Mouse (Mus musculus) embryonic facial prominence, embryonic 14.5 days (tissue): ENCODE measurements around the gene Smlr1. TPM values are rescaled to one million over a fixed set of nuclear protein-coding genes. Genes with fewer than 3 reads are reported as not detected.

Source experiments
- ATAC-seq: fragments of 200-750 bp; cut with Nextera tagmentation; 2 replicates; pipeline ENCODE4 v1.8.0; 2017; ENCODE audit warnings: low read depth, moderate number of reproducible peaks, moderate TSS enrichment
- DNase-seq: peaks from one replicate; pipeline ENCODE4 v3.0.0-alpha.2; 2015; ENCODE audit warnings: low spot score
- H3K27ac ChIP-seq: fragments of 300-500 bp; sonication (generic); replicated peaks from 2 replicates; pipeline ENCODE4 v1.5.1; 2014; ENCODE audit warnings: low read depth, mild to moderate bottlenecking, low read length, moderate library complexity
- H3K27me3 ChIP-seq: fragments of 300-500 bp; sonication (generic); replicated peaks from 2 replicates; pipeline ENCODE4 v1.6.1; 2014; ENCODE audit warnings: low read length; ENCODE audit not compliant: control insufficient read depth, insufficient read depth
- H3K36me3 ChIP-seq: fragments of 300-500 bp; sonication (generic); 2 replicates; pipeline ENCODE4 v1.6.1; 2014; ENCODE audit warnings: low read length, mixed read lengths; ENCODE audit not compliant: control insufficient read depth, insufficient read depth
- H3K4me1 ChIP-seq: fragments of 300-500 bp; sonication (generic); 2 replicates; pipeline ENCODE4 v1.6.1; 2014; ENCODE audit warnings: antibody characterized with exemption, low read length; ENCODE audit not compliant: control insufficient read depth, insufficient read depth
- H3K4me2 ChIP-seq: fragments of 300-500 bp; sonication (generic); 2 replicates; pipeline ENCODE4 v1.6.1; 2014; ENCODE audit warnings: low read depth, mild to moderate bottlenecking, low read length, moderate library complexity, mixed read lengths
- H3K4me3 ChIP-seq: fragments of 300-500 bp; sonication (generic); 2 replicates; pipeline ENCODE4 v1.5.1; 2014; ENCODE audit warnings: low read depth, mild to moderate bottlenecking, low read length
- H3K9ac ChIP-seq: fragments of 300-500 bp; sonication (generic); 2 replicates; pipeline ENCODE4 v1.6.1; 2014; ENCODE audit warnings: low read depth, mild to moderate bottlenecking, low read length, moderate library complexity, mixed read lengths
- H3K9me3 ChIP-seq: fragments of 300-500 bp; sonication (generic); 2 replicates; pipeline ENCODE4 v1.6.1; 2016; ENCODE audit warnings: low read length; ENCODE audit not compliant: control insufficient read depth
- WGBS: fragments of 180-500 bp; shearing (Covaris S2); extraction: QIAGEN DNeasy Blood & Tissue Kit; methylation state at CpG from one replicate; pipeline ENCODE4 v1.1.7; 2014; 5-methylcytosine and 5-hydroxymethylcytosine counted together
- polyA plus RNA-seq: library from polyadenylated mRNA; unstranded; fragments of >200 nt; fragmentation: Nextera tagmentation; extraction: Ambion mirVana; gene quantifications from 2 replicates; pipeline ENCODE4 v1.2.1, GENCODE M21; 2014

Gene Smlr1
- polyA plus RNA-seq, 1 experiment from 2014 or later, result not detected

GRCm38 (mm10) chr10:25538738-25539137 is 2.7 kb upstream of the Smlr1 start:
- H3K27me3 ChIP-seq, result no peaks in the 10 kb centered on the region
- DNase-seq (no peak), ATAC-seq (no peak)
- no peak overlapping the region for H3K27ac ChIP-seq
- WGBS, result 67% methylated on average over 1 of the region's 1 CpGs
- no peak overlapping the region for H3K4me3 ChIP-seq
- H3K4me2 ChIP-seq, result no peak overlapping the region
- no peaks in the 10 kb centered on the region for H3K4me1 ChIP-seq
- H3K36me3 ChIP-seq, result no peaks in the 10 kb centered on the region
- H3K9me3 ChIP-seq, result no peaks in the 10 kb centered on the region
- H3K9ac ChIP-seq, result no peak overlapping the region

DNA sequence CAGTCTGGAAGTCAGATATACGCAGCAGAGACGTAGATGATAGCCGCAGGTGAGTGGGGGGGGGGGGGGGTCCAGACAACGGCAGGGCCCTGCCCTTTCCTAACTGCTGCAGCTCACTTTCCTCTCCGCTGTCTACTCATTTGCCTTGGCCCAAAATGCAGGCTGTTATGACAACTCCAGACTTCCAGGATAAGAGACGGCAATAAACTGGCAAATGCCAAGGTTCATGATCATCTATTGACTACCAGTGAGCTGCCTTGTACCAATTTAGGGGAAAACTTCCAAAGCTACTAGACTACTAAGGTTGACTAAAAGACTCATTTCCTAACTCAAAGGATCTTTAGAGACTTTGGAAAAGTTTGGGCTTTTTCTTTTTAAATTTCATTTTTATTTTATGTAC is 554 bp upstream of the Smlr1 start:
- no peak for ATAC-seq
- Histone ChIP-seq H3K4me2 (no peak overlapping the region), H3K9ac (no peak overlapping the region), H3K27me3 (no peaks in the 10 kb centered on the region), H3K27ac (no peak overlapping the region), H3K4me3 (no peak overlapping the region), H3K4me1 (no peaks in the 10 kb centered on the region), H3K9me3 (no peaks in the 10 kb centered on the region), H3K36me3 (no peaks in the 10 kb centered on the region)
- 92% methylated on average over 6 of the region's 6 CpGs for WGBS
- no peak for DNase-seq

GRCm38 (mm10) chr10:25534467-25534866 is 1.6 kb downstream of the Smlr1 start:
- WGBS, result 83% methylated on average over 5 of the region's 5 CpGs
- H3K4me1 ChIP-seq, result no peaks in the 10 kb centered on the region
- H3K4me2 ChIP-seq, result no peak overlapping the region
- H3K9ac ChIP-seq, result no peak overlapping the region
- no peak for ATAC-seq
- no peak overlapping the region; the same call in 1 of the 2 replicates for H3K27ac ChIP-seq
- no peak for DNase-seq
- H3K36me3 ChIP-seq, result no peaks in the 10 kb centered on the region
- H3K9me3 ChIP-seq, result no peaks in the 10 kb centered on the region
- H3K4me3 ChIP-seq, result no peak overlapping the region
- H3K27me3 ChIP-seq, result no peaks in the 10 kb centered on the region

- Histone ChIP-seq H3K27ac (peak overlapping the region; percentile 16; the same call in 1 of the 2 replicates), H3K4me1 (no peaks in the 10 kb centered on the region), H3K4me2 (no peak overlapping the region), H3K9ac (no peak overlapping the region), H3K36me3 (no peaks in the 10 kb centered on the region), H3K9me3 (no peaks in the 10 kb centered on the region), H3K27me3 (no peaks in the 10 kb centered on the region), H3K4me3 (no peak overlapping the region)
- peak; percentile 82 for DNase-seq
- ATAC-seq, result peak; percentile 93
- 61% methylated on average over 9 of the region's 9 CpGs for WGBS
These were observed 2.4 kb downstream of the Smlr1 start for GRCm38 (mm10) chr10:25533513-25534246.

GRCm38 (mm10) chr10:25533105-25533504 is 3.0 kb downstream of the Smlr1 start:
- Histone ChIP-seq H3K4me3 (no peak overlapping the region), H3K4me1 (no peaks in the 10 kb centered on the region), H3K36me3 (no peaks in the 10 kb centered on the region), H3K4me2 (no peak overlapping the region), H3K9me3 (no peaks in the 10 kb centered on the region), H3K27me3 (no peaks in the 10 kb centered on the region), H3K27ac (peak overlapping the region; percentile 16; the same call in 1 of the 2 replicates), H3K9ac (no peak overlapping the region)
- ATAC-seq (no peak), DNase-seq (peak; percentile 28)
- 55% methylated on average over 2 of the region's 2 CpGs for WGBS

DNA sequence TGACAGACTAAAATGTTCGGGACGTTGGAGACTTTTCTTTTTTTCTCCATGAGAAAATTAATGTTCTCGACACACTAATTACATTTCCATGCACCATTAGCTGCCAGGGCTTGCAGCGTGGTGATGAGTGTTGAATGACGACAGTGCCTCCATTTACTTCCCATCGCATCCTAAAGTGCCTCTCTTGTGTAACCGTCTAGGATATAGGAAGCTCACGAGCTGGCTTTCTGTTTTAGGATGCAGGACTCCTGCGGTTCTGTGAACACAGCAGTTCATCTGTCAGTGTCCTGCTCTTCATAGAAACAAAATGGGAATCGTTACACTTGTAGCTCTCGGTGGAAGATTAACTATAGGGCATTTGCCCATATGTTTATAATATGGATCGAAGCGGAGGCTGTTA is 4.7 kb downstream of the Smlr1 start:
- H3K27me3 ChIP-seq, result no peaks in the 10 kb centered on the region
- no peak overlapping the region for H3K9ac ChIP-seq
- H3K27ac ChIP-seq, result no peak overlapping the region
- ATAC-seq, result no peak
- DNase-seq, result no peak
- no peak overlapping the region for H3K4me3 ChIP-seq
- WGBS, result 59% methylated on average over 13 of the region's 13 CpGs
- H3K9me3 ChIP-seq, result no peaks in the 10 kb centered on the region
- H3K4me1 ChIP-seq, result no peaks in the 10 kb centered on the region; the same call in 1 of the 2 replicates
- no peak overlapping the region for H3K4me2 ChIP-seq
- H3K36me3 ChIP-seq, result no peaks in the 10 kb centered on the region

DNA sequence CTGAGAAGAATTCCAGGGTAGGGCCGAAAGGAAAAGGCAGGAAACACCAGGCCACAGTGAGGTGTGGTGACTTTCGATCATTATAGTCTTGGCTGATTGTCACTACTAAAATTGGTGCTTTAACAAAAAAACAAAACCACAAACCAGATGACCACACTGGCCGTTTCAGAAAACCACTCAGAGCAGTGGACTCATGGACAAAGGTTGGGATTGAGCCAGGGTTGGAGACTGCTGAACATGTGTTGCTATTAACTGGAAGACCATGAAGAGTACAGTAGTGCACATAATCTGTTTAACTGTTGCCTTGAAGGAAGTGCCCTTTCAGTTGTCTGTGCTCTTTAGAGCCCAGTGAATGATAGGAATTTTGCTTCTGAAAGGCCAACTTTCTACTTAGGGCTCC is 8.9 kb downstream of the Smlr1 start:
- no peak for ATAC-seq
- Histone ChIP-seq H3K36me3 (peaks cover 23% of the 10 kb centered on the region), H3K9me3 (no peaks in the 10 kb centered on the region), H3K27ac (peak overlapping the region; percentile 50; the same call in 1 of the 2 replicates), H3K9ac (no peak overlapping the region), H3K4me2 (no peak overlapping the region), H3K27me3 (no peaks in the 10 kb centered on the region), H3K4me3 (no peak overlapping the region), H3K4me1 (no peaks in the 10 kb centered on the region; the same call in 1 of the 2 replicates)
- DNase-seq, result peak; percentile 34
- WGBS, result 62% methylated on average over 3 of the region's 3 CpGs

DNA sequence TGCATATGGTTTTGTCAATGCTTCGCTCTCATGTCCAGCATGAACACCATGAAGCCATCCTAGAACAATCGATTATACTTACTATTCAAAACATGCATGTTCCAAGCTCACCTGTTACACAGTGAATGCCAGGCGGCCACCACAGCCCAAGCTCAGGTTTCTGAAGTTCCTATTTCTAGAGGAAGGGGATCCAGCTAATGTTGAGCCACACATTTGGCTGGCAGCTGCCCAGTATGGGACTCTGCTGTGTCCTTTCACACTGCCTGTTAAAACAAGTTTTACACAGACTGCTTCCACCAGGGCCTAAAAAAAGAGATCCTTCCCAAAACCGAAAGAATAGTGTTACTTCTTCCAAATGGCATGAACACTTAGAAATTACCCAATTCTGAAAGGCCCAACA is 9.4 kb downstream of the Smlr1 start:
- H3K4me1 ChIP-seq, result no peaks in the 10 kb centered on the region; the same call in 1 of the 2 replicates
- H3K9ac ChIP-seq, result no peak overlapping the region
- H3K27me3 ChIP-seq, result no peaks in the 10 kb centered on the region
- peak overlapping the region; percentile 50; the same call in 1 of the 2 replicates for H3K27ac ChIP-seq
- ATAC-seq (0 out of 2 replicates have a peak, but pooled peaks have one; percentile 47), DNase-seq (peak; percentile 27)
- H3K9me3 ChIP-seq, result no peaks in the 10 kb centered on the region
- peaks cover 23% of the 10 kb centered on the region for H3K36me3 ChIP-seq
- WGBS, result 85% methylated on average over 4 of the region's 4 CpGs
- no peak overlapping the region for H3K4me2 ChIP-seq
- H3K4me3 ChIP-seq, result no peak overlapping the region

DNA sequence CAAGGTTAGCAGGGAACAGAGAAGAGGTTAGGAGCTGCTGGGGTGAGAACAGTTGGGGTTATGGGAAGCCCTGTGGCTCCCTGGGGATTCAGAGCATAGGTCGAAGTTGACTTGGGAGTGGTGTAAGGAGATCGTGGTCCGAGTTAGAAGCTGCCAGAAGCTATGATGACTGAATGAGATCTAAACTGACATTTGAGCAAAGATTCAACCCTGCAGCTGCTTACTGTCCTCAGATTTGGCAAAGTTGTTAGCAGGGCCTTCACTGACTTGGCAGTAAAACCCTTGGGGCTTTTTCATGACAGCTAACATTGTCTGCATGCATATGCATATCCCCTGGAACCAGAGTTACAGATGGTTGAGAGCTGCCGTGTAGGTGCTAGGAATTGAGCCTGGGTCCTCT is 9.9 kb downstream of the Smlr1 start:
- Histone ChIP-seq H3K9ac (no peak overlapping the region), H3K4me2 (no peak overlapping the region), H3K9me3 (no peaks in the 10 kb centered on the region), H3K36me3 (peaks cover 23% of the 10 kb centered on the region), H3K4me1 (no peaks in the 10 kb centered on the region; the same call in 1 of the 2 replicates), H3K27ac (no peak overlapping the region), H3K27me3 (no peaks in the 10 kb centered on the region), H3K4me3 (no peak overlapping the region)
- ATAC-seq (no peak), DNase-seq (peak; percentile 13)
- 74% methylated on average over 4 of the region's 4 CpGs for WGBS
